In the genomic region with DNA sequence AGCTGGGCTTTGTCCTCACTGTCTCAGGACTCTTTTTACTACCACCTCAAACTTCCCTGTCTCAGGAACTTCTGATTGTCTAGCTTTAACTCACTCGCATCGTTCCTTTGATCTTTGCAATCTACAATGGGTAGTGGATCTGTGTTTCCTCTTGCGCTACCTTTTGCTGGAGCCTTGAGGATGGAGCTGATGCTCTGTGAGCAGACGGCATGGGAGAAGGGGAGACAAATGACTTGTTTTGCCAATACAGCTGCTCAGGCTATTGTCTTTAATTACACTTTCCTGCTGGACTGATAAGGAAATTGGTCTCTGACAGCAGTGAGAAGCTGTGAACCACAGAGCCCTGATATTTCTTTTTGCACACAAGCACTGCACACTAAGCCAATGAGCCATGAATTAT, we compare ENCODE assay signal across 27 mouse cellular contexts. TPM values are rescaled to one million over a fixed set of nuclear protein-coding genes. Genes with fewer than 3 reads are reported as not detected.
DNase-seq lines count a peak whose midpoint lies in the region; ATAC-seq and TF ChIP-seq lines count a peak whose summit lies in the region.
"Had no signal": no experiment of that assay in that cellular context is flagged by ENCODE, and none has a peak within 500 bp of the region (broad histone marks: within the 10 kb centered on the region; RNA-seq: fewer than 3 reads in every experiment).

No protein-coding gene starts in this region.

- H3K9me3 ChIP-seq in forebrain, embryonic 14.5 days (replicated peaks; ENCODE audit: control insufficient read depth, low read length) = no peaks in the 10 kb centered on the region
- H3K9me3 ChIP-seq in forebrain, embryonic 13.5 days (replicated peaks) = no peaks in the 10 kb centered on the region
- no peaks in the 10 kb centered on the region for H3K9me3 ChIP-seq in forebrain, postnatal 0 days (ENCODE audit: low read length)
- H3K9me3 ChIP-seq in forebrain, embryonic 12.5 days = no peaks in the 10 kb centered on the region
- no peaks in the 10 kb centered on the region for H3K9me3 ChIP-seq in hindbrain, embryonic 13.5 days
- H3K9me3 ChIP-seq in hindbrain, embryonic 11.5 days (ENCODE audit: control insufficient read depth, low read length) = no peaks in the 10 kb centered on the region
- no peaks in the 10 kb centered on the region for H3K9me3 ChIP-seq in neural tube, embryonic 13.5 days
- H3K9me3 ChIP-seq in neural tube, embryonic 15.5 days (replicated peaks) = no peaks in the 10 kb centered on the region
- H3K9me3 ChIP-seq: embryonic facial prominence, embryonic 12.5 days; embryonic facial prominence, embryonic 15.5 days; heart, embryonic 12.5 days; heart, embryonic 15.5 days had no signal

- no peak overlapping the region for H3K9ac ChIP-seq in forebrain, embryonic 14.5 days (ENCODE audit: low read length)
- no peak overlapping the region for H3K9ac ChIP-seq in forebrain, embryonic 13.5 days
- no peak overlapping the region for H3K9ac ChIP-seq in forebrain, postnatal 0 days
- H3K9ac ChIP-seq in forebrain, embryonic 12.5 days = no peak overlapping the region
- no peak overlapping the region for H3K9ac ChIP-seq in hindbrain, embryonic 13.5 days
- H3K9ac ChIP-seq in hindbrain, embryonic 11.5 days (ENCODE audit: low read depth, low read length) = no peak overlapping the region
- 0 out of 2 replicates have a peak overlapping the region, but pooled peaks have one; percentile 8 for H3K9ac ChIP-seq in neural tube, embryonic 13.5 days
- H3K9ac ChIP-seq in neural tube, embryonic 15.5 days (replicated peaks) = no peak overlapping the region
- H3K9ac ChIP-seq: embryonic facial prominence, embryonic 12.5 days; embryonic facial prominence, embryonic 15.5 days; heart, embryonic 12.5 days; heart, embryonic 15.5 days had no signal

- DNase-seq in forebrain, embryonic 14.5 days (ENCODE audit: low spot score) = peak; percentile 17
- DNase-seq in forebrain, postnatal 0 days = no peak
- no peak for DNase-seq in hindbrain, embryonic 11.5 days (ENCODE audit: low spot score)
- DNase-seq: adrenal gland, adult 8-10 months; adrenal gland, postnatal 25 days; cerebellum, adult 11 months; cerebellum, adult 2 months; cerebellum, adult 9-11 months; cerebellum, postnatal 25 days; gastrocnemius, postnatal 10 days; gastrocnemius, postnatal 36 days; heart, postnatal 10 days; heart, postnatal 36 days; kidney, adult 2 months had no signal

- 59% methylated on average over 4 of the region's 4 CpGs for whole genome bisulfite sequencing in forebrain, embryonic 14.5 days
- WGBS in forebrain, embryonic 13.5 days = 56% methylated on average over 4 of the region's 4 CpGs
- WGBS in forebrain, postnatal 0 days = 57% methylated on average over 4 of the region's 4 CpGs
- 66% methylated on average over 4 of the region's 4 CpGs for WGBS in forebrain, embryonic 12.5 days
- 59% methylated on average over 4 of the region's 4 CpGs for WGBS in hindbrain, embryonic 13.5 days
- WGBS in hindbrain, embryonic 11.5 days = 72% methylated on average over 4 of the region's 4 CpGs
- WGBS in neural tube, embryonic 13.5 days = 40% methylated on average over 4 of the region's 4 CpGs
- WGBS in neural tube, embryonic 15.5 days = 42% methylated on average over 4 of the region's 4 CpGs

- H3K4me1 ChIP-seq in forebrain, embryonic 14.5 days (ENCODE audit: control insufficient read depth, insufficient read depth, low read length) = peaks cover 3% of the 10 kb centered on the region; the same call in 1 of the 2 replicates
- no peaks in the 10 kb centered on the region for H3K4me1 ChIP-seq in forebrain, embryonic 13.5 days
- H3K4me1 ChIP-seq in forebrain, postnatal 0 days (ENCODE audit: insufficient read depth) = peaks cover 8% of the 10 kb centered on the region; the same call in 1 of the 2 replicates
- H3K4me1 ChIP-seq in forebrain, embryonic 12.5 days = 0 out of 2 replicates have a peak, but pooled peaks cover 3% of the 10 kb centered on the region
- peaks cover 11% of the 10 kb centered on the region for H3K4me1 ChIP-seq in hindbrain, embryonic 13.5 days (replicated peaks)
- H3K4me1 ChIP-seq in hindbrain, embryonic 11.5 days (replicated peaks; ENCODE audit: control insufficient read depth, insufficient read depth, low read length) = no peaks in the 10 kb centered on the region
- peaks cover 13% of the 10 kb centered on the region for H3K4me1 ChIP-seq in neural tube, embryonic 13.5 days (replicated peaks)
- H3K4me1 ChIP-seq in neural tube, embryonic 15.5 days = peaks cover 13% of the 10 kb centered on the region; the same call in 1 of the 2 replicates
- H3K4me1 ChIP-seq: embryonic facial prominence, embryonic 12.5 days; embryonic facial prominence, embryonic 15.5 days; heart, embryonic 12.5 days; heart, embryonic 15.5 days had no signal

- no peak for ATAC-seq in forebrain, embryonic 14.5 days
- no peak for ATAC-seq in forebrain, embryonic 13.5 days
- ATAC-seq in forebrain, postnatal 0 days = peak; percentile 36
- ATAC-seq in forebrain, embryonic 12.5 days (ENCODE audit: low FRiP score) = no peak
- no peak for ATAC-seq in hindbrain, embryonic 13.5 days (ENCODE audit: low FRiP score)
- no peak for ATAC-seq in hindbrain, embryonic 11.5 days (ENCODE audit: low FRiP score)
- ATAC-seq in neural tube, embryonic 13.5 days (ENCODE audit: low read depth) = no peak
- ATAC-seq in neural tube, embryonic 15.5 days (ENCODE audit: low FRiP score) = no peak
- ATAC-seq: activated CD4-positive, CD25-positive, alpha-beta regulatory T cell, adult 4 months; intestine, postnatal 0 days had no signal

- no peaks in the 10 kb centered on the region for H3K36me3 ChIP-seq in forebrain, embryonic 14.5 days (ENCODE audit: control insufficient read depth, insufficient read depth, low read length)
- H3K36me3 ChIP-seq in forebrain, embryonic 13.5 days (ENCODE audit: poor library complexity, severe bottlenecking) = no peaks in the 10 kb centered on the region
- H3K36me3 ChIP-seq in forebrain, postnatal 0 days (ENCODE audit: insufficient read depth) = no peaks in the 10 kb centered on the region
- no peaks in the 10 kb centered on the region for H3K36me3 ChIP-seq in forebrain, embryonic 12.5 days (replicated peaks)
- no peaks in the 10 kb centered on the region for H3K36me3 ChIP-seq in hindbrain, embryonic 13.5 days
- no peaks in the 10 kb centered on the region for H3K36me3 ChIP-seq in hindbrain, embryonic 11.5 days (ENCODE audit: control insufficient read depth, insufficient read depth, low read length)
- H3K36me3 ChIP-seq in neural tube, embryonic 13.5 days = no peaks in the 10 kb centered on the region
- H3K36me3 ChIP-seq in neural tube, embryonic 15.5 days = no peaks in the 10 kb centered on the region
- H3K36me3 ChIP-seq: embryonic facial prominence, embryonic 12.5 days; embryonic facial prominence, embryonic 15.5 days; heart, embryonic 12.5 days; heart, embryonic 15.5 days had no signal

- no peak overlapping the region for H3K4me3 ChIP-seq in forebrain, embryonic 14.5 days (ENCODE audit: low read depth, low read length)
- no peak overlapping the region for H3K4me3 ChIP-seq in forebrain, embryonic 13.5 days
- no peak overlapping the region for H3K4me3 ChIP-seq in forebrain, postnatal 0 days (ENCODE audit: low read depth, low read length)
- no peak overlapping the region for H3K4me3 ChIP-seq in forebrain, embryonic 12.5 days (replicated peaks)
- no peak overlapping the region for H3K4me3 ChIP-seq in hindbrain, embryonic 13.5 days
- no peak overlapping the region for H3K4me3 ChIP-seq in hindbrain, embryonic 11.5 days (ENCODE audit: low read depth, low read length)
- no peak overlapping the region for H3K4me3 ChIP-seq in neural tube, embryonic 13.5 days
- no peak overlapping the region for H3K4me3 ChIP-seq in neural tube, embryonic 15.5 days (replicated peaks)
- H3K4me3 ChIP-seq: embryonic facial prominence, embryonic 12.5 days; embryonic facial prominence, embryonic 15.5 days; heart, embryonic 12.5 days; heart, embryonic 15.5 days had no signal

- no peak overlapping the region for H3K27ac ChIP-seq in forebrain, embryonic 14.5 days (ENCODE audit: low read depth, low read length)
- H3K27ac ChIP-seq in forebrain, embryonic 13.5 days = no peak overlapping the region; the same call in 1 of the 2 replicates
- peak overlapping the region; percentile 35; the same call in 1 of the 2 replicates for H3K27ac ChIP-seq in forebrain, postnatal 0 days (ENCODE audit: low read depth, low read length)
- H3K27ac ChIP-seq in forebrain, embryonic 12.5 days = no peak overlapping the region
- peak overlapping the region; percentile 72 for H3K27ac ChIP-seq in hindbrain, embryonic 13.5 days
- no peak overlapping the region for H3K27ac ChIP-seq in hindbrain, embryonic 11.5 days (ENCODE audit: low read depth, low read length)
- H3K27ac ChIP-seq in neural tube, embryonic 13.5 days (replicated peaks) = peak overlapping the region; percentile 65
- no peak overlapping the region for H3K27ac ChIP-seq in neural tube, embryonic 15.5 days (replicated peaks)
- H3K27ac ChIP-seq: embryonic facial prominence, embryonic 12.5 days; embryonic facial prominence, embryonic 15.5 days; heart, embryonic 15.5 days had no signal

- TF ChIP-seq CTCF in forebrain, postnatal 0 days (IDR thresholded peaks at IDR 0.05; ENCODE audit: low read depth) = no peak

- H3K27me3 ChIP-seq in forebrain, embryonic 14.5 days (replicated peaks; ENCODE audit: control insufficient read depth, insufficient read depth, low read length) = no peaks in the 10 kb centered on the region
- H3K27me3 ChIP-seq in forebrain, embryonic 13.5 days = no peaks in the 10 kb centered on the region
- no peaks in the 10 kb centered on the region for H3K27me3 ChIP-seq in forebrain, postnatal 0 days (ENCODE audit: insufficient read depth, low read length)
- no peaks in the 10 kb centered on the region for H3K27me3 ChIP-seq in forebrain, embryonic 12.5 days
- H3K27me3 ChIP-seq in hindbrain, embryonic 13.5 days = no peaks in the 10 kb centered on the region
- no peaks in the 10 kb centered on the region for H3K27me3 ChIP-seq in hindbrain, embryonic 11.5 days (ENCODE audit: control insufficient read depth, insufficient read depth, low read length)
- no peaks in the 10 kb centered on the region for H3K27me3 ChIP-seq in neural tube, embryonic 13.5 days
- H3K27me3 ChIP-seq in neural tube, embryonic 15.5 days (replicated peaks) = no peaks in the 10 kb centered on the region
- H3K27me3 ChIP-seq: embryonic facial prominence, embryonic 12.5 days; embryonic facial prominence, embryonic 15.5 days; heart, embryonic 12.5 days; heart, embryonic 15.5 days had no signal

- H3K4me2 ChIP-seq in forebrain, embryonic 14.5 days (ENCODE audit: low read length) = no peak overlapping the region
- no peak overlapping the region for H3K4me2 ChIP-seq in forebrain, embryonic 13.5 days
- no peak overlapping the region for H3K4me2 ChIP-seq in forebrain, postnatal 0 days (ENCODE audit: low read depth)
- H3K4me2 ChIP-seq in forebrain, embryonic 12.5 days = no peak overlapping the region
- no peak overlapping the region for H3K4me2 ChIP-seq in hindbrain, embryonic 13.5 days
- H3K4me2 ChIP-seq in hindbrain, embryonic 11.5 days (replicated peaks; ENCODE audit: low read depth, low read length) = no peak overlapping the region
- no peak overlapping the region for H3K4me2 ChIP-seq in neural tube, embryonic 13.5 days
- H3K4me2 ChIP-seq in neural tube, embryonic 15.5 days = no peak overlapping the region
- H3K4me2 ChIP-seq: embryonic facial prominence, embryonic 12.5 days; embryonic facial prominence, embryonic 15.5 days; heart, embryonic 12.5 days; heart, embryonic 15.5 days had no signal

RNA-seq across cellular contexts. Expression of a gene that starts 53.5 kb away (rescaled TPM):
- polyA plus RNA-seq in forebrain, embryonic 14.5 days (2014; fragmentation: Nextera tagmentation; extraction: Ambion mirVana) = 1.1 and 1.5 TPM in 2 replicates
- 1.5 and 1.8 TPM in 2 replicates for polyA plus RNA-seq in forebrain, embryonic 13.5 days (2015; fragmentation: Nextera tagmentation; extraction: Ambion mirVana)
- 2.1 and 3.2 TPM in 2 replicates for total RNA-seq in forebrain, postnatal 0 days (2014; rRNA removed)
- 0.94 and 1.4 TPM in 2 replicates for polyA plus RNA-seq in forebrain, postnatal 0 days (2015; fragmentation: Nextera tagmentation; extraction: Ambion mirVana)
- 1.9 and 2.1 TPM in 2 replicates for polyA plus RNA-seq in forebrain, embryonic 12.5 days (2016; fragmentation: Nextera tagmentation; extraction: Ambion mirVana)
- polyA plus RNA-seq in hindbrain, embryonic 13.5 days (2015; fragmentation: Nextera tagmentation; extraction: Ambion mirVana) = 1.9 and 2.2 TPM in 2 replicates
- polyA plus RNA-seq in hindbrain, embryonic 11.5 days (2014; fragmentation: Nextera tagmentation; extraction: Ambion mirVana) = 2.1 and 3.8 TPM in 2 replicates
- 1.8 and 1.9 TPM in 2 replicates for polyA plus RNA-seq in neural tube, embryonic 13.5 days (2015; fragmentation: Nextera tagmentation; extraction: Ambion mirVana)
- 1.3 and 2.3 TPM in 2 replicates for polyA plus RNA-seq in neural tube, embryonic 15.5 days (2015; fragmentation: Nextera tagmentation; extraction: Ambion mirVana)
- total RNA-seq: common myeloid progenitor, adult 5-6 weeks; granulocyte monocyte progenitor cell, adult 5-6 weeks had no signal
- polyA plus RNA-seq: activated CD4-positive, CD25-positive, alpha-beta regulatory T cell, adult 4 months had no signal

Comparison
In these comparisons a context has a peak if more than half of its experiments do, and no peak if none do; other contexts are left out.
1. H3K27ac ChIP-seq: peak in forebrain, postnatal 0 days (single experiment), hindbrain, embryonic 13.5 days (single experiment) and neural tube, embryonic 13.5 days (single experiment); none in forebrain, embryonic 14.5 days (single experiment), forebrain, embryonic 13.5 days (single experiment), forebrain, embryonic 12.5 days (single experiment), hindbrain, embryonic 11.5 days (single experiment) and neural tube, embryonic 15.5 days (single experiment).